Mouse (Mus musculus): ENCODE data around the gene Tbrg1.

The Tbrg1 gene

DNA sequence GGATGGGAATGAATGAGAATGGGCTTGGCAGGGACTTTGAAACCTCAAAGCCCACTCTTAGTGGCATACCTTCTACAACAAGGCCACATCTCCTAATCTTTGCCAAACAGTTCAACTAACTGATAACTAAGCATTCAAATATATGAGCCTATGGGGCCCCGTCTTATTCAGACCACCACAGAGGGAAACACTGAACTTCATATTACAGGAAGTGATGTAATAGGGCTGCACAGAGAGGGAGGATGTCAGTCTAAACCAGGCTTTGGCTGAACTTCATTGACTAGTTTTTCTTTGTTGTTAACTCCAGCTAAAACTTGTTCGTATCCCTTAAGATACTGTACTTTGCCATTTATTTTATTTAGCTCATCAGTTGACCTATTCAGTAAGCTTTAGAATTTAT is 27.2 kb downstream of the Tbrg1 start:
- DNase-seq (ENCODE audit: low read depth): no peak

DNA sequence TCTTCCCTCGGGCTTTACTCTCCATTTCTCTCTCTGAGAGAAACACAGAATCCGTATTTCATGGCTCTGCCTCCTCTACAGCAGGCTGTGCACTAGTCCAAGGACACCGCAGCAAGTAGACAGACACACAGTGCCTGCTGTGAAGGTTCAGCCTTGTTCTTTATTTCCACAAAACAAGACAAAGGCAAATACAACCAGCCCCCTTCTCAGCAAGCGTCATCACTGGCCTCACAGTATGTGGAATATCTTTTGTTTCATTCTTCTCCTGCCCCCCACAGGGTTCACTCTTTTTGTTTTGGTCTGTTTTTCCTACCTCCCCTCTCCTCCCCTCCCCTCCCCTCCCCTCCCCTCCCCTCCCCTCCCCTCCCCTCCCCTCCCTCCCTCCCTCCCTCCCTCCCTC is 28.5 kb downstream of the Tbrg1 start:
- no peak for DNase-seq (ENCODE audit: low read depth)

DNA sequence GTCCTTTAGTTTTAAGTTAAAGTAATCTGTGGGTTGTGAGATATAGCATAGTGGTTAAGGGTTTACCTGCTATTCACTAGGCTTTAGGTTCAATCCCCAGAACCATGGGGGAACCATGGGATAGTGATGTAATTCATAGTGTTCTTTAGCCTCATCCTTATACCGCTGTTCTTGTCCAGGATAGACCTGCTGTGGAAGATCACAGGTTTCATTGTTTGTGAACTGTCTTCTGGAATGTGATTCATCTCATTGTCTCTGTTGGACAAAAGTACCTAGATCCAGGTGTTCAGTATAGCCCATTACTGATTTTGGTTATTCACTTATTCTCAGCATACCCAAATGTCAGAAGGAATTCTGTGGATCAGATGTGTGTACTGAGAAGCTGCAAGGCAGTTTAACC is 29.8 kb downstream of the Tbrg1 start:
- no peak for DNase-seq (ENCODE audit: low read depth)

GRCm38 (mm10) chr9:37626103-37626567 is 31.0 kb downstream of the Tbrg1 start:
- DNase-seq (ENCODE audit: low read depth): no peak

DNA sequence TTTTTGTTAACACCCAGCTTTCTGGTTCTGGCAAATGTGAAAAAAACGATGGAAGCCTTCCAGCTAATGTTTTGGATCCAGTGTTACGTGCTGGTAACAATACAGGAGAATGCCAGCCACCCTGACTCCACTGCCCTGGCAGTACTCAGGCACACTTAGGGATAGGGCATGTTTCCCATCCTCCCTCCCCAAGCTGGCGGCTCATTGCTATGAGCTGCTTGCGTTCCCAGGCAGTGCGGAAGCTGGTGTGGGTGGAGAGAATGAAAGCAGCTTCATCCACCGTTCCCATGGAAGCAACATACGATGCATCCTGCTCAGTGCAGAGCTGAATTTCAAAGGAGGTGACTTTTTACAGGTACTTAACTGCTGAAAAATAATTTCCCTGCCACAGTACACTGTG is 31.5 kb downstream of the Tbrg1 start:
- no peak for DNase-seq (ENCODE audit: low read depth)

- no peak for DNase-seq (ENCODE audit: low read depth)
These were observed 32.0 kb downstream of the Tbrg1 start for GRCm38 (mm10) chr9:37625129-37625528.

DNA sequence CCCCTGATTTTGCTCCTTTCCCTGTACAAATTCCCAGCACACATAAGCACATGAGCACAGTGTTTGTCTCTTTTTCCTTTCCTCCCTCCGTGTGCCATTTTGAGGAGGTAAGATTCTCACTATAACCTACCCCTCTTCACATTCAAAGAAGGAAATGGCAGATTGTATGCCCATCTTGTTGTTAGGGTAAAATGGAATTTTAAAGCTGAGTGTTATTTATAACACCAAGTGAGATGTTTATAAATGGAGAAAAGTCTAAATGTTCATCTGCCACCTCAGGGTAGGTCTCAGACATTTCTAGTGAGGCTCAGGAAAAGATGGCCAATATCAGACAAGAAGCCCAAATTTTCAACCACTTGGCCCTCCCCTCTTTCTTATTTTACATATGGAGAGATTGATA is 32.6 kb downstream of the Tbrg1 start:
- no peak for DNase-seq (ENCODE audit: low read depth)

DNA sequence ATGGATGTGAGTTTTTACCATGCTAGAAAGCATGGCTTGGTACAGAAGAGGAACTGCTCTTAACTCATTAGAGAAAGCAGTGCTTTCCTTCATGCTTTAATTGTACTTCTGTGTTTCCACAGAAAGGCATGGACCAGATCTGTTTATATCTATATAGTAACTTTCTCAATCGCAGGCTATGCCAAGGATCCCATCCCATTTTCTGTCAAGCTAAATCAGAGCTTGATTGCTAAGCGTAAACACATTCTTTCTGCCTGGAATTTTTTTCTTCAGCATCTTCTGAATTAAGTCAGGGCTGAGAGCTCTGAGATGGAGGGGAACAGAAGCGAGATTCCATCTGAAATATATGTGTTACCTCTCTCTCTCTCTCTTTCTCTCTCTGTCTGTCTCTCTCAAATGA is 33.1 kb downstream of the Tbrg1 start:
- DNase-seq (ENCODE audit: low read depth): no peak

DNA sequence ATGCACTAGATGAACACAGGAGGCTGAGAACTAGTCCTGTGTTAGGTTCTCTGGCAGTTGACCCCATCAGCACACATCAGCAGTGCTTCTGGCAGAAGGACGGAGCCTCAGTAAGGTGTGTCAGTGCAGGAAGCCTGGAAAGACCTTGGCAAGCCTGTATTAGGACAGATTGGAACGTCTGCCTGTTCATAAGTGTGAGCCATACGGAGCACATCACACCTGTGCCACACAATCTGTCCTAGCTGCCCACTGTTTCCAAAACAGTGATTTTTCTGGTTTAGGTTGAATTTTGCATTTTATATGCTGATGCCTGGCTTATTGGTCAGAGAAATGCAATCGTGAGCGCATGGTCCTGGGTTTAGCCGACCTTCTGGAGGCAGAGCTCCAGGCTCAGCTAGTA is 35.8 kb downstream of the Tbrg1 start:
- DNase-seq (ENCODE audit: low read depth): no peak

GRCm38 (mm10) chr9:37616770-37617169 is 40.3 kb downstream of the Tbrg1 start:
- peak; percentile 62 for DNase-seq (ENCODE audit: low read depth)

- no peak for DNase-seq (ENCODE audit: low read depth)
These were observed 41.9 kb downstream of the Tbrg1 start for GRCm38 (mm10) chr9:37615220-37615619.

GRCm38 (mm10) chr9:37614316-37614715 is 42.8 kb downstream of the Tbrg1 start:
- DNase-seq (ENCODE audit: low read depth): no peak

- DNase-seq (ENCODE audit: low read depth): no peak
These were observed 43.2 kb downstream of the Tbrg1 start for GRCm38 (mm10) chr9:37613911-37614280.

DNA sequence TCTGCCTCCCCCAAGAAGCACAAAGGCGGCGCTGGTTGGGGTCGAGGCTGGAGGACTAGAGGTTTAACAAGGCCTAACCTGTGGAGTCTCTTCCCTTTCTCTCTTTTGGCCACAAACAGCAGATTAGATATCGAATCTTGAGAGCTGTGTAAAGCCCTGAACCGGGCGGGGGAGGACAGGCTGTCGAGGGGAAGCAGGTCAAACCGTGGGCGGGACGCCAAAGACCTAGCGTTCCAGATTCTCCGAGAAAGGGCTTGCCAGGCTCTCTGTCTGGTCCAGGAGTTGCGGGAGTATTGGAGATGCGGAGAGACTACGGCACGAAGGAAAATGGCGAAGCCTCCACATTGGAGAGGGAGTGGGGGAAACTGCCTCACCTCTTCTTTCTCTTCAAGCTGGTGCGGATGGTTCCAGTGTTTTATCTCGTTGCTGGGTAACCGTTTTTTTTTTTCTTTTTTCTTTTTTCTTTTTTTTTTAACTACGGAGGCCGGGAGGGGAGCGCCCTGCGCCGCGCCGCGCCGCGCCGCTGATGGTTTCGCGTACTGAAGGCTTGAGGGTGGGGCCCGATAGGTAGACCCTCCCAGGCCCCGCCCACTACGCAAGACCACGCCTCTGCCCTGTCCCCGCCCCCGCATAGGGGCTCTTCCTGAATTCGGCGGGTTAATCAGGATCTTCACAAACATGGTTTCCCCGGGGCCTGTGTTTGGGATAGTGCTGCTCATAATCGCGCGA is 43.8 kb downstream of the Tbrg1 start, which contains the start of gene Spa17:
TSS of gene Spa17 (minus strand) at position 541 of the 729 bp plus-strand sequence.
- DNase-seq (ENCODE audit: low read depth): peak; percentile 96

GRCm38 (mm10) chr9:37609558-37609957 is 47.6 kb downstream of the Tbrg1 start:
- peak; percentile 26 for DNase-seq (ENCODE audit: low read depth)

GRCm38 (mm10) chr9:37605089-37605488 is 52.0 kb downstream of the Tbrg1 start:
- DNase-seq (ENCODE audit: low read depth): no peak

- DNase-seq (ENCODE audit: low read depth): no peak
These were observed 56.4 kb downstream of the Tbrg1 start for GRCm38 (mm10) chr9:37600538-37601205.
